Mouse (Mus musculus) heart, embryonic 11.5 days (tissue): ENCODE measurements around the gene Wdr24. TPM values are rescaled to one million over a fixed set of nuclear protein-coding genes. Genes with fewer than 3 reads are reported as not detected.

Experiments used
- ATAC-seq: fragments of 200-750 bp; cut with Nextera tagmentation; replicated peaks from 2 replicates; pipeline ENCODE4 v1.8.0; 2017; ENCODE audit warnings: moderate library complexity; ENCODE audit not compliant: insufficient number of reproducible peaks, low FRiP score, low TSS enrichment
- H3K27ac ChIP-seq: fragments of 300-500 bp; sonication (generic); 2 replicates; pipeline ENCODE4 v1.5.1; 2014; ENCODE audit warnings: mild to moderate bottlenecking, low read depth, low read length
- H3K27me3 ChIP-seq: fragments of 300-500 bp; sonication (generic); 2 replicates; pipeline ENCODE4 v1.6.1; 2014; ENCODE audit warnings: mild to moderate bottlenecking, low read length, mixed read lengths; ENCODE audit not compliant: control insufficient read depth, insufficient read depth
- H3K36me3 ChIP-seq: fragments of 300-500 bp; sonication (generic); 2 replicates; pipeline ENCODE4 v1.6.1; 2014; ENCODE audit warnings: mild to moderate bottlenecking, low read length, moderate library complexity, mixed read lengths; ENCODE audit not compliant: control insufficient read depth, insufficient read depth
- H3K4me1 ChIP-seq: fragments of 300-500 bp; sonication (generic); 2 replicates; pipeline ENCODE4 v1.6.1; 2014; ENCODE audit warnings: low read length; ENCODE audit not compliant: control insufficient read depth, insufficient read depth
- H3K4me2 ChIP-seq: fragments of 300-500 bp; sonication (generic); 2 replicates; pipeline ENCODE4 v1.6.1; 2014; ENCODE audit warnings: mild to moderate bottlenecking, moderate library complexity
- H3K4me3 ChIP-seq: fragments of 300-500 bp; sonication (generic); 2 replicates; pipeline ENCODE4 v1.5.1; 2014; ENCODE audit warnings: low read depth, low read length
- H3K9ac ChIP-seq: fragments of 300-500 bp; sonication (generic); 2 replicates; pipeline ENCODE4 v1.6.1; 2014; ENCODE audit warnings: mild to moderate bottlenecking, low read depth, low read length, moderate library complexity
- H3K9me3 ChIP-seq: fragments of 300-500 bp; sonication (generic); replicated peaks from 2 replicates; pipeline ENCODE4 v1.6.1; 2016; ENCODE audit warnings: low read length; ENCODE audit not compliant: control insufficient read depth
- WGBS: fragments of 180-500 bp; shearing (Covaris S2); extraction: QIAGEN DNeasy Blood & Tissue Kit; methylation state at CpG from one replicate; pipeline ENCODE4 v1.1.7; 2014; ENCODE audit not compliant: insufficient replicate concordance; 5-methylcytosine and 5-hydroxymethylcytosine counted together
- polyA plus RNA-seq: library from polyadenylated mRNA; unstranded; fragments of >200 nt; fragmentation: Nextera tagmentation; extraction: Ambion mirVana; gene quantifications from 2 replicates; pipeline ENCODE4 v1.2.1, GENCODE M21; 2014

Wdr24 gene
- polyA plus RNA-seq, 1 experiment from 2014 or later: 14.4 TPM

DNA sequence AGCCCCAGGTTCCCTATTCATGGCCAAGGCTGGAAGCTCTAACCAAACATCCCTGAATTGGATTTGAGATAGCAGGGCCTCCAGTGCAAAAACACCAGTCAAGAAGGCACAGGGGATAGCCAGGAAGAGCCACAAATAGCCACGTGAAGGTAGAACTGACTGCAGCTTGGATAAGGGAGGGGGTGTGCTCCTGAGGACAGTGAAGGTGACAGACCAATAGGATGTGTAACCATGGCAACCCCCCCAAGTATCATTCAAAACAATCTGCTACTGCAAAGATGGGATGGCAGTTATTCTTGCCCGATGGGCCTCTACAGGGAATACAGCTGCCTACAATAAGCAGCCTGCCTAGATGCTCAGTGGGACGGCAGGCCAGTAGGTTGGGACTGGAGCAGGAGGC lies 14.1 kb downstream of the Wdr24 start:
- no peak overlapping the region for H3K4me3 ChIP-seq
- peaks cover 44% of the 10 kb centered on the region for H3K4me1 ChIP-seq
- WGBS: 51% methylated on average over 3 of the region's 3 CpGs
- H3K9me3 ChIP-seq: no peaks in the 10 kb centered on the region
- H3K36me3 ChIP-seq: peaks cover 37% of the 10 kb centered on the region
- no peak for ATAC-seq
- peak overlapping the region; percentile 86 for H3K4me2 ChIP-seq
- peak overlapping the region; percentile 22; the same call in 1 of the 2 replicates for H3K9ac ChIP-seq
- H3K27me3 ChIP-seq: no peaks in the 10 kb centered on the region
- peak overlapping the region; percentile 69 for H3K27ac ChIP-seq

DNA sequence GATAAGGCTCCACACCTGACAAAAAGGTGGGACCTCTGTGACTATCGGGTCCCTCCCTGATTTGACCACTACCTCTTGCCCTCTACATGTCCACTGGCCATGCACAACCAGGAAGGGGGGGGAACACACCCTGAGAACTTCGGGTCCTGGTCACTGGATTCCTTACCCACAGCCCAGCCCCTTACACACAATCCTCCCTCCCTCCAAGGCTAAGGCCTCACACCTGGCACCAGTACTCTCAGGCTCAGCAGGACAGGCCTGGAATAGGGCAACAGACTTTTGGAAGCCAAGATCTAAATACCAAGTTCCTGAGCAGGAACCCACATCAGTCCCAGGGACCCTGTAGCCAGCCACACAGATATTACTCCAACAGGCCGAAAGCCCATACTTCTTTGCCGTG lies 15.5 kb downstream of the Wdr24 start:
- Histone ChIP-seq H3K4me2 (no peak overlapping the region), H3K36me3 (peaks cover 37% of the 10 kb centered on the region), H3K4me3 (no peak overlapping the region), H3K4me1 (peaks cover 51% of the 10 kb centered on the region), H3K9ac (0 out of 2 replicates have a peak overlapping the region, but pooled peaks have one; percentile 2), H3K27me3 (no peaks in the 10 kb centered on the region), H3K9me3 (no peaks in the 10 kb centered on the region), H3K27ac (no peak overlapping the region)
- no peak for ATAC-seq
- WGBS: 91% methylated on average over 4 of the region's 4 CpGs

DNA sequence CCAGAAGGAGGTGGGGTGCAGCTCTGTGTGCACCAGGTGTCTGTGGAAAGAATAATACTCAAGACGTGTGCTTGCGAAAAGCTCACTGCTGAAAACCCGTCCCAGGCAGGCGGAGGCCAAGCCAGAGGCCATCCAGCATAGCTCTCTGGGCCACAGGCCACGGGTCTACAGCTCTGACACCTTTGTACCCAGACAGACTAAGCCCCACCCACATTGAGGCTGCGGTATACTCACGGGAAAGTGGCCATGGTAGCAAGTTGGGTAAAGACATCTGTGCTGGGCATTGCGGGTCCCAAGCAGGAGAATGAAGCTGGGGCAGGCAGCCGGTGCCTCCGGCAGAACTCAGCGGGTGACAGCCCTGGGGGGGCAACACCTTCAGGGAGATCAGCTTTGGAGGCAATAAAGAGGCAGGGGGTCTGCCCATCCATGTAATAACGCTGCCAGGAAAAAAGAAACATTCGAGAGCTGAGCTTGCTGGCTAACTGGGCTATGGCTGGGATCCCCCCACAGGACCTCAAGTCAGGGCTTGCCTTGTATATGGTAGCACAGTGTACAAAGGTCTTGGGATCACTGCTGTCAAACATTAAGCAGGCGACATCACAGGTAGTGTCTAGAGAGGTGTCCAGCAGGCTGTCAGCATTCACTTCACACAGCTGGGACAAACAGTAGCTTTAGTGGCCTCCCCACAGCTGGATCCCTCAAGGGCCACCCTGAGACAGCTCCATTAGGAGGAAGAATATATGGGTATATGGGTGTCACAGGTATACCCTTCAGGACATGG lies 16.2 kb downstream of the Wdr24 start:
- H3K4me3 ChIP-seq: no peak overlapping the region
- no peaks in the 10 kb centered on the region for H3K27me3 ChIP-seq
- H3K9me3 ChIP-seq: no peaks in the 10 kb centered on the region
- peaks cover 46% of the 10 kb centered on the region for H3K4me1 ChIP-seq
- no peak overlapping the region for H3K4me2 ChIP-seq
- 85% methylated on average over 14 of the region's 14 CpGs for WGBS
- no peak overlapping the region; the same call in 1 of the 2 replicates for H3K9ac ChIP-seq
- H3K27ac ChIP-seq: no peak overlapping the region
- peaks cover 37% of the 10 kb centered on the region for H3K36me3 ChIP-seq
- ATAC-seq: no peak

DNA sequence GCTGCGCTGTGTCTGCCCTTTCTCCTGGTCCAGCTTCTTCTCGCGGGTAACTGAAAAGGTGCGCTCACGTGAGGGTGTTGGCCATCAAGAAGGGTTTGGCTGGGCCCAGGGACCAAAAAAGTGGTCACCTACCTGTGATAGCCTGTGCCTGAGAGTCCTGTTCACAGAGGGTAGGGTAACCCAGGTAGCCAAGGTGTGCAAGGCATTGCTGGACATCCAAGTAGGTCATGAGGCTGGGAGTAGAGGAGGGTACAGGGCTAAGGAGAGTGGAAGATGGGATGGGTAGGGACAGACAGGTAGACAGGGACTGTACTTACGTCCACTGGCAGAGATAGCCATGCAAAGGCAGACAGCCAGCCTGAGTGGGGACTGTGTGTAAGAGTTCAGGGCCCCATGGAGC lies 17.1 kb downstream of the Wdr24 start:
- H3K9ac ChIP-seq: no peak overlapping the region
- 92% methylated on average over 6 of the region's 6 CpGs for WGBS
- H3K36me3 ChIP-seq: peaks cover 37% of the 10 kb centered on the region
- no peak overlapping the region for H3K4me2 ChIP-seq
- H3K4me1 ChIP-seq: peaks cover 39% of the 10 kb centered on the region
- H3K27ac ChIP-seq: no peak overlapping the region
- no peaks in the 10 kb centered on the region for H3K9me3 ChIP-seq
- no peak overlapping the region for H3K4me3 ChIP-seq
- no peak for ATAC-seq
- no peaks in the 10 kb centered on the region for H3K27me3 ChIP-seq

DNA sequence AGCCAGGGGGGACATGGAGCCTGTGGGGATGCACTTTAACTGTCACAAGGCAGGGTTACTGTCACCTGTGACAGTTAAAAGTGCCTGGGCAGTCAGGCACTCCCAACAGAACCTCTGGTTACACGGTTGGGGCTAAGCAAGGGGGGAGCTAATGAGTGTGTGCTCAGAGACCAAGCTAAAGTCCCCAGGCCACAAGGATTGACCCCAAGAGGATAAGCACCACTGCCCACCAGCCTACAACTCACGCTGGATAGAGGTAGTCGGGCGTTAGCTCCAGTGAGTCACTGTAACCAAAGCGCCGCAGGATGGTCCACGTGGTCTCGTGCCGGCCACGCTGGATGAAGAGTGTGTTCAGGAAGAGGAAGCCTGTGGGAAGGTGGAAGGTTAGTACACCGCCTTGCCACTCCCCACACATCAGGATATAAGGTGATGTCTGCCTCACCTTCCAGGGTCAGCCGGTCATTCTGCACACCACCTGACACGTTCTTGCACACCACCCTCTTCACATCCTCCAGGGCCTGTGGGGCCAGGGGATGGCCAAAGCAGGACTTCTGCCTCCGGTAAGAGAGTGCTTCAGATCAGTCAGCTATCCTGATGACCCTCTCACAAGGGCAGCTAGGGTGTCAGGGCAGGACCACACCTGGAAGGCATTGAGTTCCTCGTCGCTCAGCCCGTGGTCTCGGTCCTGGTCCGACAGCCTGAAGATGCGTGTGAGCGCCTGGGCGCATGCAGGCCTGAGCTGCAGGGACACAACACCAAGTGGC lies 17.9 kb downstream of the Wdr24 start, which contains the start of gene Gm20683:
TSS of gene Gm20683 (minus strand) at position 647 of the 764 bp plus-strand sequence.
- Histone ChIP-seq H3K27ac (no peak within 1 kb of the TSS), H3K9me3 (no peaks in the 10 kb centered on the region), H3K36me3 (peaks cover 37% of the 10 kb centered on the region), H3K4me3 (no peak within 1 kb of the TSS), H3K4me2 (no peak within 1 kb of the TSS), H3K9ac (no peak within 1 kb of the TSS), H3K4me1 (peaks cover 31% of the 10 kb centered on the region), H3K27me3 (no peaks in the 10 kb centered on the region)
- ATAC-seq: no peak
- WGBS: 91% methylated on average over 22 of the region's 22 CpGs

DNA sequence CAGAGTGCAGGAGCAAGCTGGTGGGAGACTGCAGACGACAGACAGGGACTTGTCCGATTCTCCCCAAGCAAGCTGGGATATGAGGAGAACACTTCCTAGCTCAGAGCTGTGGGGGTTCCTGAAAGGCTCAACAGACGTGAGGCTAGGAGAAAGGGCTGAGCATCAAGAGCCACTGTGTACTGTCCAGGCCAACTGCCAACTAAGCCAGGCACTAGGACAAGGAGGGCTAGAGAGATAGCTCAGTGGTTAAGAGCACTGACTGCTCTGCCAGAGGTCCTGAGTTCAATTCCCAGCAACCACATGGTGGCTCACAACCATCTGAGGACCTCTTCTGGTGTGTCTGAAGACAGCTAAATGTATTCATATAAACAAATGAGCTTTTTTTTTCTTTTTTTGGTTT lies 19.1 kb downstream of the Wdr24 start:
- peaks cover 37% of the 10 kb centered on the region for H3K36me3 ChIP-seq

DNA sequence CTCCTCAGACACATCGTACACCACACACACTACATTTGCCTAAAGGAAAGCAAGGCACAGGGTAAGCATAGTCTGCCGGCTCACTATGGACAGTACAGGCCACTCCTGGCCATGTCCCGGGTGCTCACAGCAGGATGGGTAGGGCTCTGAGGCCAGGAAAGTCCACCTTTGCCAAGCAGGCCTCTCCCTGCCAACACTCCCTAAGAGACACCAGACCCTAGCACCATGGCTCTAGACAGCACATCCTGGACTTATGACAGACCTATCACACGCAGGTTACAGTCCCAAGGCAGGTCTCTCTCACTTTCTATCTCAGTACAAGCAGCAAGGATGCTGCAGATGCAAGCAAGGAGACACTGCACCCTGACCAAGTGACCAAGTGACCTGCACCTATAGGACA lies 19.7 kb downstream of the Wdr24 start:
- Histone ChIP-seq H3K9ac (peak overlapping the region; percentile 93), H3K4me2 (peak overlapping the region; percentile 90), H3K27ac (no peak overlapping the region), H3K4me1 (peaks cover 14% of the 10 kb centered on the region), H3K36me3 (peaks cover 36% of the 10 kb centered on the region), H3K4me3 (peak overlapping the region; percentile 94), H3K9me3 (no peaks in the 10 kb centered on the region), H3K27me3 (no peaks in the 10 kb centered on the region)
- 84% methylated on average over 4 of the region's 4 CpGs for WGBS
- no peak for ATAC-seq

More for the DNA sequence above, 19.1 kb downstream of the Wdr24 start:
- Histone ChIP-seq H3K4me3 (no peak overlapping the region), H3K9ac (no peak overlapping the region), H3K4me1 (peaks cover 19% of the 10 kb centered on the region), H3K9me3 (no peaks in the 10 kb centered on the region), H3K27me3 (no peaks in the 10 kb centered on the region), H3K4me2 (no peak overlapping the region), H3K27ac (no peak overlapping the region)
- WGBS: 75% methylated on average over 3 of the region's 3 CpGs
- no peak for ATAC-seq

DNA sequence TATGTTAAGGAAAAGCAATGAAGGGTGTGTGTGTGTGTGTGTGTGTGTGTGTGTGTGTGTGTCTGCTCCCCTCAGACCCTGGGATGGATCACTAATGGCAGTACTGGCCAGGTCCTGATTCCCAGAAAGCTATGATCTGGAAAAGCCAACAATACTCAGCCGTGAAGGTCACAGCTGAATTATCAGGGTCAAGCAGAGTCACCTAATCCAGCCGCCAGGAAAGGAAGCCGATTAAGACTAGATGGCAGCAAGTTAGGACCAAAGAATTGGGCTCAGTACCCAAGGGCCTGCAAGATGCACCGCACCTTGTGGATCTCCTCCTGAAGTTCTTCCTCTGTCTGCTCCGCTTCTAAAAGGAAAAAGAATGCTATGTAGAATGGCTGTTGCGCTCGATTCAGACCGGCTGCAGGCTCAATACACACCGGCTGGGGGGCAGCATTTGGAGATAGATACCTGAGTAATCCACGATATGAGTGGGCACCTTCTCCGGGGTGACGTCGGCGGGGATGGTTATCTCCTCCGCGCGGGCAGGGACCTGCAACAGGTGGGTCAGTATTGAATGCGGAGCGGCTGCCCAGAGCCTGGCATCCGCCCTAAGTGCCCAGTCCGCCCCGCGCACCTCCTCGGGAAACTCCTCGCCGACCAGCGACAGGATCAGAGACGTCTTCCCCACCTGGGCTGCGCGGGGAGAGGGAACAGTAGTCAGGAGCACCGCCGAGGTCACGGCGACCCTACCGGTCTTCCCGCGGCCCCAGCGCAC lies 20.4 kb downstream of the Wdr24 start:
- Histone ChIP-seq H3K4me3 (peak overlapping the region; percentile 94), H3K9me3 (no peaks in the 10 kb centered on the region), H3K4me2 (peak overlapping the region; percentile 90), H3K27ac (peak overlapping the region; percentile 78), H3K4me1 (peaks cover 14% of the 10 kb centered on the region), H3K36me3 (peaks cover 33% of the 10 kb centered on the region), H3K9ac (peak overlapping the region; percentile 93), H3K27me3 (no peaks in the 10 kb centered on the region)
- ATAC-seq: 0 out of 2 replicates have a peak, but pooled peaks have one; percentile 4
- 2% methylated on average over 38 of the region's 38 CpGs for WGBS
